Mouse (Mus musculus) lung, postnatal 0 days (tissue): ENCODE measurements around the gene Sdhaf3. TPM values are rescaled to one million over a fixed set of nuclear protein-coding genes. Genes with fewer than 3 reads are reported as not detected.
A peak's percentile ranks its signal among the peaks of the same experiment; 100 is the strongest.

ENCODE experiments used
- ATAC-seq: fragments of 200-750 bp; cut with Nextera tagmentation; 2 replicates; pipeline ENCODE4 v1.8.0; 2017; ENCODE audit warnings: moderate library complexity
- DNase-seq: peaks from one replicate; pipeline ENCODE4 v3.0.0-alpha.2; 2016; ENCODE audit warnings: low spot score
- H3K27ac ChIP-seq: fragments of 300-500 bp; sonication (generic); 2 replicates; pipeline ENCODE4 v1.5.1; 2014; ENCODE audit warnings: antibody characterized with exemption, mild to moderate bottlenecking, low read length, mixed read lengths
- H3K27me3 ChIP-seq: fragments of 300-500 bp; sonication (generic); replicated peaks from 2 replicates; pipeline ENCODE4 v1.6.1; 2014; ENCODE audit warnings: low read length, mixed read lengths; ENCODE audit not compliant: insufficient read depth
- H3K36me3 ChIP-seq: fragments of 300-500 bp; sonication (generic); 2 replicates; pipeline ENCODE4 v1.6.1; 2014; ENCODE audit warnings: low read length, mixed read lengths; ENCODE audit not compliant: insufficient read depth
- H3K4me1 ChIP-seq: fragments of 300-500 bp; sonication (generic); 2 replicates; pipeline ENCODE4 v1.6.1; 2014; ENCODE audit warnings: antibody characterized with exemption, low read depth, low read length, mixed read lengths; ENCODE audit not compliant: insufficient read depth
- H3K4me2 ChIP-seq: fragments of 300-500 bp; sonication (generic); replicated peaks from 2 replicates; pipeline ENCODE4 v1.6.1; 2014; ENCODE audit warnings: low read depth, mild to moderate bottlenecking, low read length, moderate library complexity, mixed read lengths
- H3K4me3 ChIP-seq: fragments of 300-500 bp; sonication (generic); 2 replicates; pipeline ENCODE4 v1.5.1; 2014; ENCODE audit warnings: low read depth, low read length
- H3K9ac ChIP-seq: fragments of 300-500 bp; sonication (generic); replicated peaks from 2 replicates; pipeline ENCODE4 v1.6.1; 2014; ENCODE audit warnings: low read depth, mild to moderate bottlenecking
- H3K9me3 ChIP-seq: fragments of 300-500 bp; sonication (generic); 2 replicates; pipeline ENCODE4 v1.6.1; 2016; ENCODE audit warnings: low read length, mixed read lengths
- CTCF ChIP-seq: IDR thresholded peaks from 2 replicates; pipeline ENCODE4 v1.5.1; 2016; ENCODE audit warnings: antibody characterized with exemption, mild to moderate bottlenecking
- EP300 ChIP-seq: IDR thresholded peaks from 2 replicates; pipeline ENCODE4 v1.6.1; 2016; ENCODE audit warnings: antibody characterized with exemption, mild to moderate bottlenecking, control low read depth
- WGBS: fragments of 180-500 bp; shearing (Covaris S2); extraction: QIAGEN DNeasy Blood & Tissue Kit; methylation state at CpG from one replicate; pipeline ENCODE4 v1.1.7; 2014; 5-methylcytosine and 5-hydroxymethylcytosine counted together
- polyA plus RNA-seq: library from polyadenylated mRNA; unstranded; fragments of >200 nt; fragmentation: Nextera tagmentation; extraction: Ambion mirVana; gene quantifications from 2 replicates; pipeline ENCODE4 v1.2.1, GENCODE M21; 2015

Gene Sdhaf3
- polyA plus RNA-seq, 1 experiment from 2014 or later, result 3.0 TPM

DNA sequence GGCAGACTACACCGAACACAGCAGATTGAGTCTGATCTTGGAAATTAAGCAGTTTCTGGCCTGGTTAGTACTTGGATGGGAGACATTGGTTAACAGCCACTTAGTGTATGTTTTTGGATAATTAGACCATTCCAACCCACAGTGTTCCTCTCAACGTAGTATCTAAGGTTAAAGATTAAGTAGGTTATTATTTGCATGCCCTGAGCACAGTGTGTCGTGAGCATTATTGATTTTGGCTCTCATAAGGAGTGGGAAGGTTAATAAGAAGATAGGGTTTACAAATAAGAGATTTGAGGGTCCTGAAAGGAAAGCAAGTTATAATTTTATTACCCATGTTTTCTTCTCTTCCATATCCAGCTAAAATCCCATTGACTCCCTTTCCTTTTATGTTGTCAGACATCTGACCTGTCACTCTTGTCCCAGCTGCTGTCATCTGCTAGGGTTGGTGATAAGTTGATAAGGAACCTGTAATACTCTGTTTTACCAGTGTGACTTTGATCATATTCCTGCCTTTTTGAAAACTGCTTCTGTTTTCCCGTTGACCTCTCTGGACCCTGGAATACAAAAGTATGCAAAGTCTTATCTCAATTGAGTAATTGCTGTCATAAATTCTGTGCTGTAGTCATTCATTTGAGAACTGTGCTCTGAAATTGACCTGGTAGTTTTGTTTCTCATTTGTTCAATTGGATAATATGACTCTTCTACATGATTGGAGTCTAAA is 41.6 kb downstream of the Sdhaf3 start:
- ATAC-seq (no peak), DNase-seq (no peak)
- H3K4me3 ChIP-seq, result no peak overlapping the region
- H3K9ac ChIP-seq, result no peak overlapping the region
- no peaks in the 10 kb centered on the region for H3K36me3 ChIP-seq
- H3K4me2 ChIP-seq, result no peak overlapping the region
- TF ChIP-seq CTCF, result no peak
- no peak for TF ChIP-seq EP300
- H3K4me1 ChIP-seq, result no peaks in the 10 kb centered on the region
- 58% methylated on average over 4 of the region's 4 CpGs for WGBS
- no peaks in the 10 kb centered on the region for H3K27me3 ChIP-seq
- no peaks in the 10 kb centered on the region for H3K9me3 ChIP-seq
- no peak overlapping the region for H3K27ac ChIP-seq

DNA sequence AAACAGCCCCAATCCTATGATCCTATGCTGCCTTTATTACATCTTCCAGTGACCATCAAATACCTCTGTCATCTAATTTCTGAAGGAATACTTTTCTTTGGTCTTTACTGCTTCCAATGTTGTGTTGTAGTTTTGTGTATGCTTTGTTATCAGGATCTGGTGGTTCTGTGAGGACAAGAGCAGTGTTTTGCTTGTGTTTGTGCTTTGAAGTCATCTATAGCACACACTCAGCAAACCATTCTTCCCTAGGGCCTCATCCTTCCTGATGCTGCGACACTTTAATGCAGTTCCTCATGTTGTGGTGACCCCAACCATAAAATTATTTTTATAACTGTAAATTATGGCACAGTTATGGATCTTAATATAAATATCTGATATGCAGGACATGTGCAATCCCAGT is 42.2 kb downstream of the Sdhaf3 start:
- no peaks in the 10 kb centered on the region for H3K36me3 ChIP-seq
- no peak overlapping the region for H3K27ac ChIP-seq
- H3K27me3 ChIP-seq, result no peaks in the 10 kb centered on the region
- H3K4me2 ChIP-seq, result no peak overlapping the region
- DNase-seq (no peak), ATAC-seq (no peak)
- no peak overlapping the region for H3K9ac ChIP-seq
- TF ChIP-seq CTCF (no peak), EP300 (no peak)
- no peaks in the 10 kb centered on the region for H3K9me3 ChIP-seq
- 82% methylated on average over 1 of the region's 1 CpGs for WGBS
- no peak overlapping the region for H3K4me3 ChIP-seq
- H3K4me1 ChIP-seq, result no peaks in the 10 kb centered on the region

DNA sequence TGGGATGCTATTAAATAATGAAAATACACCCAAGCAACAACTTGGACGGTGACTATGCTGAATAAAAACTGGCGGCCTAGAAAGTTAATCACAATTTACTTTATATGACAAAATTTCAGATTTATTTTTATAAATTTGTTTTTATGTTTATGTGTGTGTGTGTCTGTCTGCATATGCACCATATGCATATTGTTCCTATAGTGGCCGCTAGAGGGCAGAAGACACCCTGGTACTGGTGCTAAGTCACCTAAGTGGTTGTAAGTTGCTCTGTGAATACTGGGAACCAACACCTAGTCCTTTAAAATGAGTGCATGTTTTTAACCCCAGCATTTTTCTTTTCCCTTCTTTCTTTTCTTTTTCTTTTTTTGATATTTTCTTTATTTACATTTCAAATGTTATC is 43.2 kb downstream of the Sdhaf3 start:
- WGBS, result 93% methylated on average over 3 of the region's 3 CpGs
- no peaks in the 10 kb centered on the region for H3K9me3 ChIP-seq
- H3K36me3 ChIP-seq, result no peaks in the 10 kb centered on the region
- TF ChIP-seq CTCF, result no peak
- TF ChIP-seq EP300, result no peak
- peak; percentile 3 for DNase-seq
- H3K4me1 ChIP-seq, result no peaks in the 10 kb centered on the region
- H3K27me3 ChIP-seq, result no peaks in the 10 kb centered on the region
- no peak overlapping the region for H3K4me2 ChIP-seq
- no peak overlapping the region for H3K9ac ChIP-seq
- H3K27ac ChIP-seq, result no peak overlapping the region
- H3K4me3 ChIP-seq, result no peak overlapping the region
- no peak for ATAC-seq

DNA sequence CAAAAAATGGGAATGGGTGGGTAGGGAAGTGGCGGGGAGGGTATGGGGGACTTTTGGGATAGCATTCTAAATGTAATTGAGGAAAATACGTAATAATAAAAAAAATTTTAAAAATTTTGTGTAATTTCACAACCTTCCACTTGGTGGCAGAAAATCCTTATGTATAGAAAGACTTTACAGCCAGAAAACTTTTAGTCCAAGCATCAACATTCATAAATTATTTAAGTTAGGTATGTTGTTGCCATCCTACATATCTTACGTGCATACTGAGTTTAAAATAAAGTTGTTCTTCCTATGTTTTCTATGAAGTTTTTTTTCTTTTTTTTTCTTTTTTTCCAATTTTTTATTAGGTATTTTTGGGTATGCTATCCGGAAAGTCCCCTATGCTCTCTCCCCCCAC is 47.3 kb downstream of the Sdhaf3 start:
- Histone ChIP-seq H3K9me3 (no peaks in the 10 kb centered on the region), H3K27ac (no peak overlapping the region), H3K4me2 (no peak overlapping the region), H3K27me3 (no peaks in the 10 kb centered on the region), H3K4me1 (no peaks in the 10 kb centered on the region), H3K36me3 (no peaks in the 10 kb centered on the region), H3K4me3 (no peak overlapping the region), H3K9ac (no peak overlapping the region)
- no peak for ATAC-seq
- peak; percentile 14 for DNase-seq
- peak; percentile 15; the same call in 1 of the 2 replicates for TF ChIP-seq CTCF
- no peak for TF ChIP-seq EP300
- 60% methylated on average over 3 of the region's 4 CpGs for WGBS

DNA sequence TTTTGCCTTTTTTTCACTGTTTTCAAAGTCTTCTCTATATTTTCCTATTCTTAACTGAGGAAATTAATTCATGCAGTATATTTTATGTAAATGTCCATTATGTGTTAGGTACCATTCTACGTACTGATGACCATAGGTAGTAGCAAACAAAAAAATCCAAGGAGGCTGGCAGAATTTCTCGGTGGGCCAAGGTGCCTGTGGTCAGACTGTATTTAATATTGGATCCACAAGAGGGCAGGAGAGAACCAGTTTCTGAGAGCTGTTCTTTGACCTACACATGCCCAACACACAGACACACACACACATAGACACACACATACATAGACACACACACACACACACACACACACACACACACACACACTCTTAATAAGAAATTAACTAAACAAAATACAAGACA is 48.2 kb downstream of the Sdhaf3 start:
- WGBS, result 62% methylated on average over 2 of the region's 2 CpGs
- peak; percentile 8 for DNase-seq
- Histone ChIP-seq H3K4me2 (no peak overlapping the region), H3K9ac (no peak overlapping the region), H3K36me3 (no peaks in the 10 kb centered on the region), H3K9me3 (no peaks in the 10 kb centered on the region), H3K27me3 (no peaks in the 10 kb centered on the region), H3K4me3 (no peak overlapping the region), H3K4me1 (no peaks in the 10 kb centered on the region), H3K27ac (no peak overlapping the region)
- TF ChIP-seq CTCF, result peak; percentile 38
- TF ChIP-seq EP300, result no peak
- ATAC-seq, result no peak

DNA sequence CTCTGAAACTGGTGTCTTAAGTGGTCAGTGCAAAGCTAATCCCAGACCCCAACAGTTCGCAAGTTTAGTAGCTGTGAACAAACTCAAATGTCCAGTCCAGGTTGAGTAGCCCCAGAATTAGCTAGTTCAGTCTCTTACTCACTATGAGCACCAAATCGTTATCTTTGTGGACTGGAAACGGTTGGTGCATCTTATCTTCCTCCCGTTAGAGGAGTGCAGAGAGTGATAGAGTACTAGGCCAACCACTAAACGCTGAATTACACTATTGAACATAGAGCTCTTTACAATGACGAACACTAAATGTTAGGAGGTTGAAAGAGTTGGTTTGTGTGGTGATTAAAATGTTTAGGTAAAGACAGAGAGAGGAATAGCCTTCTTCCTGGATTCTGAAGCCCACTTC is 82.3 kb downstream of the Sdhaf3 start:
- Histone ChIP-seq H3K9me3 (no peaks in the 10 kb centered on the region), H3K4me3 (no peak overlapping the region), H3K4me1 (no peaks in the 10 kb centered on the region), H3K36me3 (no peaks in the 10 kb centered on the region), H3K27me3 (no peaks in the 10 kb centered on the region), H3K9ac (no peak overlapping the region), H3K4me2 (no peak overlapping the region), H3K27ac (no peak overlapping the region)
- ATAC-seq, result no peak
- TF ChIP-seq CTCF (no peak), EP300 (no peak)
- DNase-seq, result no peak
- 80% methylated on average over 6 of the region's 6 CpGs for WGBS
